Mouse (Mus musculus) megakaryocyte-erythroid progenitor cell, adult 5-6 weeks (primary cell): ENCODE results near the gene Pmpca. TPM values are rescaled to one million over a fixed set of nuclear protein-coding genes. Genes with fewer than 3 reads are reported as not detected.
"Not testable (repeated sequence)": the region's sequence is repeated elsewhere in the genome, so short reads cannot be mapped to it uniquely, and the experiment has no call there.

Experiments used
- ATAC-seq: replicated peaks from 2 replicates; pipeline ENCODE4 v1.8.0; 2016; ENCODE audit warnings: mild to moderate bottlenecking, inconsistent platforms; ENCODE audit not compliant: severe bottlenecking, poor library complexity, low FRiP score, low TSS enrichment
- total RNA-seq, 2 experiments: library from RNA; stranded (forward) in 1 of 2; stranded (reverse) in 1 of 2; fragments of 200-1000, 215-1000 nt in 1 of 2; fragments of >200 nt in 1 of 2; fragmentation: Nextera tagmentation in 1 of 2; gene quantifications; 2 replicates each; pipeline ENCODE4 v1.2.3; 2014 to 2017

Gene Pmpca
- total RNA-seq, 2 experiments from 2014 or later: 78.0 to 90.5 TPM

GRCm38 (mm10) chr2:26364738-26365465 is 24.2 kb upstream of the Pmpca start:
- ATAC-seq: no peak

GRCm38 (mm10) chr2:26367911-26368310 is 21.2 kb upstream of the Pmpca start:
- no peak for ATAC-seq

GRCm38 (mm10) chr2:26368572-26368971 is 20.6 kb upstream of the Pmpca start:
- ATAC-seq: no peak

GRCm38 (mm10) chr2:26372396-26372795 is 16.7 kb upstream of the Pmpca start:
- ATAC-seq: no peak

GRCm38 (mm10) chr2:26380131-26380771 is 8.9 kb upstream of the Pmpca start, which contains the start of gene Snapc4:
TSS of gene Snapc4 (minus strand) at chr2:26380653.
- ATAC-seq: peak; percentile 95

- not testable (repeated sequence) for ATAC-seq
These were observed 8.3 kb upstream of the Pmpca start for GRCm38 (mm10) chr2:26380871-26381270.

GRCm38 (mm10) chr2:26387713-26388112 is 1.4 kb upstream of the Pmpca start:
- ATAC-seq: no peak

GRCm38 (mm10) chr2:26388682-26389153 is 421 bp upstream of the Pmpca start:
- peak; percentile 18; the same call in 1 of the 2 replicates for ATAC-seq

GRCm38 (mm10) chr2:26390954-26391353 is 1.8 kb downstream of the Pmpca start:
- ATAC-seq: no peak

GRCm38 (mm10) chr2:26391617-26392016 is 2.5 kb downstream of the Pmpca start:
- no peak for ATAC-seq

- no peak for ATAC-seq
These were observed 9.8 kb downstream of the Pmpca start for GRCm38 (mm10) chr2:26398978-26399377.

- ATAC-seq: no peak
These were observed 10.5 kb downstream of the Pmpca start for GRCm38 (mm10) chr2:26399647-26400046.

- no peak for ATAC-seq
These were observed 11.2 kb downstream of the Pmpca start for GRCm38 (mm10) chr2:26400296-26400695.

GRCm38 (mm10) chr2:26401023-26401422 is 11.9 kb downstream of the Pmpca start:
- no peak for ATAC-seq

- ATAC-seq: no peak
These were observed 13.1 kb downstream of the Pmpca start for GRCm38 (mm10) chr2:26402265-26402664.

GRCm38 (mm10) chr2:26403306-26403705 is 14.2 kb downstream of the Pmpca start:
- ATAC-seq: no peak

GRCm38 (mm10) chr2:26408515-26409356 is 19.6 kb downstream of the Pmpca start, which contains the start of gene Inpp5e:
TSS of gene Inpp5e (minus strand) at chr2:26409203.
- peak; percentile 90 for ATAC-seq

- no peak for ATAC-seq
These were observed 20.2 kb downstream of the Pmpca start for GRCm38 (mm10) chr2:26409362-26409761.

- no peak for ATAC-seq
These were observed 21.0 kb downstream of the Pmpca start for GRCm38 (mm10) chr2:26410091-26410490.

- no peak for ATAC-seq
These were observed 21.8 kb downstream of the Pmpca start for GRCm38 (mm10) chr2:26410931-26411411.
